Mouse (Mus musculus): ENCODE measurements at regions not wholly inside any gene's neighbourhood (a gene's known extent, or its start where the extent isn't known, plus 50 kb on each side); places are given as distances from the start of the nearest gene placed in this dataset.

- no peak for DNase-seq
Observed at GRCm38 (mm10) chr2:45178849-45179453, 61.8 kb upstream of the Zeb2 start.

GRCm38 (mm10) chr2:45172382-45172781 lies 55.2 kb upstream of the Zeb2 start:
- DNase-seq: no peak

GRCm38 (mm10) chr2:45171520-45172173 lies 54.5 kb upstream of the Zeb2 start:
- no peak for DNase-seq

- no peak for DNase-seq
Observed at GRCm38 (mm10) chr2:45170272-45170671, 53.1 kb upstream of the Zeb2 start.

- DNase-seq: no peak
Observed at GRCm38 (mm10) chr2:45169429-45170070, 52.4 kb upstream of the Zeb2 start.

- no peak for DNase-seq
Observed at GRCm38 (mm10) chr2:45168606-45169005, 51.4 kb upstream of the Zeb2 start.
